Mouse (Mus musculus) CH12.LX (cell line): Measurements from ENCODE around the gene Phrf1.

Source experiments
- CHD2 ChIP-seq: IDR thresholded peaks from 2 replicates; pipeline ENCODE4 v1.6.1; 2011; ENCODE audit warnings: low read length, improper control_type of control experiment
- CTCF ChIP-seq, 2 experiments: IDR thresholded peaks in 1 of 2; conservative IDR thresholded peaks in 1 of 2; 2 replicates each; pipeline ENCODE4 v1.5.1; 2011 to 2012; ENCODE audit warnings: low read depth in 2 of 2, low read length in 2 of 2, improper control_type of control experiment in 1 of 2, inconsistent platforms in 1 of 2, mild to moderate bottlenecking in 1 of 2, moderate library complexity in 1 of 2
- ELF1 ChIP-seq: IDR thresholded peaks from 2 replicates; pipeline ENCODE4 v1.6.1; 2014; ENCODE audit warnings: low read depth, mild to moderate bottlenecking, inconsistent platforms, low read length, improper control_type of control experiment
- MAZ ChIP-seq: IDR thresholded peaks from 2 replicates; pipeline ENCODE4 v1.6.1; 2012; ENCODE audit warnings: low read depth, mild to moderate bottlenecking, inconsistent platforms, low read length, improper control_type of control experiment, moderate library complexity
- MYC ChIP-seq: IDR thresholded peaks from 2 replicates; pipeline ENCODE4 v1.6.1; 2011; ENCODE audit warnings: low read depth, mild to moderate bottlenecking, improper control_type of control experiment, low read length
- POLR2A ChIP-seq: IDR thresholded peaks from 2 replicates; pipeline ENCODE4 v1.6.1; 2011; ENCODE audit warnings: low read depth, mild to moderate bottlenecking, improper control_type of control experiment, low read length
- POLR2AphosphoS2 ChIP-seq: IDR thresholded peaks from 2 replicates; pipeline ENCODE4 v1.6.1; 2011; ENCODE audit warnings: low read depth, low read length, improper control_type of control experiment
- RCOR1 ChIP-seq: conservative IDR thresholded peaks from 2 replicates; pipeline ENCODE4 v1.6.1; 2012; ENCODE audit warnings: low read depth, mild to moderate bottlenecking, inconsistent platforms, low read length, improper control_type of control experiment
- TCF12 ChIP-seq: IDR thresholded peaks from 2 replicates; pipeline ENCODE4 v1.6.1; 2014; ENCODE audit warnings: low read depth, mild to moderate bottlenecking, inconsistent platforms, low read length, improper control_type of control experiment
- USF1 ChIP-seq: IDR thresholded peaks from 2 replicates; pipeline ENCODE4 v1.6.1; 2014; ENCODE audit warnings: low read depth, mild to moderate bottlenecking, inconsistent platforms, low read length, improper control_type of control experiment
- ZC3H11A ChIP-seq: IDR thresholded peaks from 2 replicates; pipeline ENCODE4 v1.6.1; 2012; ENCODE audit warnings: low read depth, mild to moderate bottlenecking, inconsistent platforms, low read length, improper control_type of control experiment
- ZMIZ1 ChIP-seq: IDR thresholded peaks from 2 replicates; pipeline ENCODE4 v1.6.1; 2012; ENCODE audit warnings: low read depth, mild to moderate bottlenecking, inconsistent platforms, low read length, improper control_type of control experiment

DNA sequence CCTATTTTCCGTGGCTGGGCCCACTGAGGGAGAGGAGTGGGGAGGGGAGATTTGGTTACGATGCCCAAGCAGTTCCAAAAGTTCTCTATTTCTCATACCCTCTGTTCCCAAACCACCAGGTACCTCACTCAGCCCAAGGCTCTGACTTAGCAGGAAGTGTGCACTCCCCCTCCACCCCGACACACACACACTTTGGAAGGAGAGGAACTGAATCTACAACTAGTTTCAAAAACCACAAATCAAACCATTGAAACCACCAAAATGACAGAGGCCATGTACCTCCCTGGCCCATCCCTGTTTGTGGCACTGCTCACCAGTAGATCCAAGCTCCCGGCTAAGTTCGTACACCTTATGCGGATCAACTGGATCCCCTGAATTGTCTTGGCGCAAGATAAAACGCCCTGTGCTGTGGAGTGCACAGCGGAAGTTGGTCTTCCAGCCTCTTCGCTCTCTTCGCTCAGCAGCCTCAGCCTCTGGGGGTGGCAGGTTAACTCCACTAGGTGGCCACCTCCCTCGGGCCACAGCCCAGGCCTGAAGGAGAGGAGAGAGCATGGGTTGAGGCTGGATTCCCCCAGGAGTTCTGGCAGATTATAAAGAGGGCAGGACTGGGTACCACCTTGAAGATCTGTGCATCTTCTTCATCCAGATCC, 36.3 kb downstream of the Phrf1 start:
- peak; percentile 13 to 79; a peak in 2 of 4 replicates for TF ChIP-seq CTCF (conservative IDR thresholded peaks at IDR 0.05 in 1 of 2, IDR thresholded peaks at IDR 0.05 in 1 of 2; ENCODE audit: low read depth in 2 of 2, low read length in 2 of 2)
- TF ChIP-seq POLR2A: peak; percentile 12; the same call in 1 of the 2 replicates
- TF ChIP-seq ZC3H11A: no peak
- TF ChIP-seq ELF1: no peak
- no peak for TF ChIP-seq MYC
- TF ChIP-seq CHD2: peak; percentile 3; the same call in 1 of the 2 replicates
- TF ChIP-seq POLR2AphosphoS2: no peak
- TF ChIP-seq RCOR1: 0 out of 2 replicates have a peak, but pooled peaks have one; percentile 47
- 0 out of 2 replicates have a peak, but pooled peaks have one; percentile 28 for TF ChIP-seq MAZ
- no peak for TF ChIP-seq USF1
- TF ChIP-seq TCF12: no peak; the same call in 1 of the 2 replicates
- TF ChIP-seq ZMIZ1: no peak; the same call in 1 of the 2 replicates
